Comparison of ENCODE assay signal across 10 mouse cellular contexts in the genomic region with DNA sequence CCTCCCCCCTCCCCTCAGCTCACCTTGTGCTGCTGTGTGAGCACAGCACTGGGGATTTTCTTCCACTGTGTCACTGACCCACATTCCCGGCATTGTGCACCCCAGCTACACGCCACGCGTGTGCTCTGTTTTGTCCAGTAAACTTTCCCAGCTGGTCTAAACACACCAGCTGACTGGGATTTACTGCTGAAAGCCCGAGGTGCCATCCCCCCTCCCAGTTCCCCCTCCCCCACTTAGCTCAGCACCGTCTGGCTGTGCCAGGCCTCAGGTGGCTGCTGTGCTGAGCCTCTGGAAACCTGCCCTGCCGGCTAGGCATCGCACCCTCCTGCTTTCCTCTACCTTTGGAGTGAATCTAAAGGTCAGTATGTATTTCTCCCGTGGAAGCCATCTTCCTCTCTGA. TPM values are rescaled to one million over a fixed set of nuclear protein-coding genes. Genes with fewer than 3 reads are reported as not detected.
DNase-seq lines count a peak whose midpoint lies in the region; ATAC-seq lines count a peak whose summit lies in the region.
"Had no signal": no experiment of that assay in that cellular context is flagged by ENCODE, and none has a peak within 500 bp of the region (broad histone marks: within the 10 kb centered on the region; RNA-seq: fewer than 3 reads in every experiment).

No protein-coding gene starts in this region.

- 28% methylated on average over 9 of the region's 9 CpGs for WGBS in forebrain, embryonic 13.5 days
- WGBS in forebrain, embryonic 15.5 days = 15% methylated on average over 9 of the region's 9 CpGs
- WGBS in limb, embryonic 11.5 days = 21% methylated on average over 9 of the region's 9 CpGs

- H3K9me3 ChIP-seq in forebrain, embryonic 13.5 days (replicated peaks) = no peaks in the 10 kb centered on the region
- no peaks in the 10 kb centered on the region for H3K9me3 ChIP-seq in forebrain, embryonic 15.5 days
- H3K9me3 ChIP-seq in limb, embryonic 11.5 days (ENCODE audit: control insufficient read depth, low read length) = no peaks in the 10 kb centered on the region

- 0 out of 2 replicates have a peak, but pooled peaks have one; percentile 24 for ATAC-seq in forebrain, embryonic 13.5 days
- ATAC-seq in forebrain, embryonic 15.5 days (replicated peaks) = no peak
- ATAC-seq in limb, embryonic 11.5 days (ENCODE audit: insufficient number of reproducible peaks, low FRiP score, low TSS enrichment, low read depth) = no peak
- no peak for ATAC-seq in megakaryocyte-erythroid progenitor cell, adult 5-6 weeks (replicated peaks; ENCODE audit: low FRiP score, low TSS enrichment, poor library complexity, severe bottlenecking)

- 0 out of 2 replicates have a peak, but pooled peaks cover 4% of the 10 kb centered on the region for H3K4me1 ChIP-seq in forebrain, embryonic 13.5 days
- peaks cover 4% of the 10 kb centered on the region; the same call in 1 of the 2 replicates for H3K4me1 ChIP-seq in forebrain, embryonic 15.5 days
- H3K4me1 ChIP-seq in limb, embryonic 11.5 days (ENCODE audit: control insufficient read depth, insufficient read depth, low read length) = no peaks in the 10 kb centered on the region

- DNase-seq in urinary bladder, postnatal 14 days (ENCODE audit: low spot score) = peak; percentile 24
- DNase-seq in urinary bladder, adult 2 months (ENCODE audit: low spot score) = no peak
- DNase-seq in limb, embryonic 11.5 days (ENCODE audit: low spot score) = peak; percentile 33
- DNase-seq in adrenal gland, adult 18-20 months (ENCODE audit: low spot score in 2 of 2) = no peak
- no peak for DNase-seq in gastrocnemius, postnatal 25 days
- DNase-seq: heart, adult 2 months had no signal

- no peak overlapping the region for H3K9ac ChIP-seq in forebrain, embryonic 13.5 days
- no peak overlapping the region for H3K9ac ChIP-seq in forebrain, embryonic 15.5 days (replicated peaks)
- H3K9ac ChIP-seq in limb, embryonic 11.5 days (ENCODE audit: low read length) = no peak overlapping the region

- no peaks in the 10 kb centered on the region for H3K27me3 ChIP-seq in forebrain, embryonic 13.5 days
- H3K27me3 ChIP-seq in forebrain, embryonic 15.5 days = no peaks in the 10 kb centered on the region
- no peaks in the 10 kb centered on the region for H3K27me3 ChIP-seq in limb, embryonic 11.5 days (ENCODE audit: control insufficient read depth, insufficient read depth, low read length)

- no peak overlapping the region for H3K4me2 ChIP-seq in forebrain, embryonic 13.5 days
- no peak overlapping the region for H3K4me2 ChIP-seq in forebrain, embryonic 15.5 days (replicated peaks)
- H3K4me2 ChIP-seq in limb, embryonic 11.5 days (ENCODE audit: low read depth, severe bottlenecking) = no peak overlapping the region

- no peak overlapping the region for H3K4me3 ChIP-seq in forebrain, embryonic 13.5 days
- H3K4me3 ChIP-seq in forebrain, embryonic 15.5 days = no peak overlapping the region
- no peak overlapping the region for H3K4me3 ChIP-seq in limb, embryonic 11.5 days (ENCODE audit: low read depth, low read length)
- H3K4me3 ChIP-seq: heart, adult 2 months had no signal

- H3K27ac ChIP-seq in forebrain, embryonic 13.5 days = no peak overlapping the region
- H3K27ac ChIP-seq in forebrain, embryonic 15.5 days (replicated peaks) = no peak overlapping the region
- no peak overlapping the region for H3K27ac ChIP-seq in limb, embryonic 11.5 days (replicated peaks; ENCODE audit: low read depth, low read length)
- H3K27ac ChIP-seq: heart, adult 2 months had no signal

- peaks cover 19% of the 10 kb centered on the region for H3K36me3 ChIP-seq in forebrain, embryonic 13.5 days (ENCODE audit: poor library complexity, severe bottlenecking)
- peaks cover 8% of the 10 kb centered on the region; the same call in 1 of the 2 replicates for H3K36me3 ChIP-seq in forebrain, embryonic 15.5 days
- 0 out of 2 replicates have a peak, but pooled peaks cover 5% of the 10 kb centered on the region for H3K36me3 ChIP-seq in limb, embryonic 11.5 days (ENCODE audit: control insufficient read depth, insufficient read depth, low read length)

RNA-seq across cellular contexts. Expression of gene Ccz1, which starts 33.8 kb away (rescaled TPM):
- polyA plus RNA-seq in forebrain, embryonic 13.5 days (2015; fragmentation: Nextera tagmentation; extraction: Ambion mirVana) = 98.5 and 99.6 TPM in 2 replicates
- 90.9 and 94.3 TPM in 2 replicates for polyA plus RNA-seq in forebrain, embryonic 15.5 days (2015; fragmentation: Nextera tagmentation; extraction: Ambion mirVana)
- polyA plus RNA-seq in urinary bladder, adult 2 months (2012; rRNA removed) = 38.6 and 40.0 TPM in 2 replicates
- polyA plus RNA-seq in limb, embryonic 11.5 days (2014; fragmentation: Nextera tagmentation; extraction: Ambion mirVana) = 110 and 113 TPM in 2 replicates
- 72.5 and 74.1 TPM in 2 replicates for total RNA-seq in megakaryocyte-erythroid progenitor cell, adult 5-6 weeks (2014; fragmentation: Nextera tagmentation)
- total RNA-seq in megakaryocyte-erythroid progenitor cell, adult 5-6 weeks (2017) = 91.1 and 98.6 TPM in 2 replicates
- total RNA-seq in adrenal gland, adult 18-20 months (2021) = 10 to 100 TPM; 43.1 to 51.8 TPM
- total RNA-seq in gastrocnemius, postnatal 25 days (2021) = 10 to 100 TPM; 33.5 to 38.0 TPM

RNA-seq across cellular contexts. Expression of gene Ocm, which starts 45.6 kb away (rescaled TPM):
- polyA plus RNA-seq in forebrain, embryonic 13.5 days (2015; fragmentation: Nextera tagmentation; extraction: Ambion mirVana) = not detected in 2 replicates
- not detected in 2 replicates for polyA plus RNA-seq in forebrain, embryonic 15.5 days (2015; fragmentation: Nextera tagmentation; extraction: Ambion mirVana)
- not detected in 2 replicates for polyA plus RNA-seq in urinary bladder, adult 2 months (2012; rRNA removed)
- polyA plus RNA-seq in limb, embryonic 11.5 days (2014; fragmentation: Nextera tagmentation; extraction: Ambion mirVana) = not detected in 2 replicates
- not detected in 2 replicates for total RNA-seq in megakaryocyte-erythroid progenitor cell, adult 5-6 weeks (2014; fragmentation: Nextera tagmentation)
- not detected in 2 replicates for total RNA-seq in megakaryocyte-erythroid progenitor cell, adult 5-6 weeks (2017)
- not detected for total RNA-seq in adrenal gland, adult 18-20 months (2021)
- total RNA-seq in gastrocnemius, postnatal 25 days (2021) = not detected
- total RNA-seq: heart, adult 2 months had no signal
- polyA plus RNA-seq: C2C12; heart, adult 2 months had no signal

RNA-seq across cellular contexts. Expression of gene Rsph10b, which starts 48.0 kb away (rescaled TPM):
- polyA plus RNA-seq in forebrain, embryonic 13.5 days (2015; fragmentation: Nextera tagmentation; extraction: Ambion mirVana) = 1.5 and 2.1 TPM in 2 replicates
- 1.9 and 2.1 TPM in 2 replicates for polyA plus RNA-seq in forebrain, embryonic 15.5 days (2015; fragmentation: Nextera tagmentation; extraction: Ambion mirVana)
- polyA plus RNA-seq in urinary bladder, adult 2 months (2012; rRNA removed) = 2.6 and 2.8 TPM in 2 replicates
- polyA plus RNA-seq in limb, embryonic 11.5 days (2014; fragmentation: Nextera tagmentation; extraction: Ambion mirVana) = 0.68 and 0.73 TPM in 2 replicates
- 0.98 and 1.8 TPM in 2 replicates for total RNA-seq in megakaryocyte-erythroid progenitor cell, adult 5-6 weeks (2014; fragmentation: Nextera tagmentation)
- not detected in 2 replicates for total RNA-seq in megakaryocyte-erythroid progenitor cell, adult 5-6 weeks (2017)
- 1 to 10 TPM in 1 of 2 experiments, under 1 TPM in 1; 0.74 to 6.5 TPM for total RNA-seq in adrenal gland, adult 18-20 months (2021)
- total RNA-seq in gastrocnemius, postnatal 25 days (2021) = 1 to 10 TPM in 1 of 2 experiments, under 1 TPM in 1; 0.41 to 1.2 TPM
- polyA plus RNA-seq: C2C12 had no signal

RNA-seq across cellular contexts. Expression of gene Gm42421, which starts 52.9 kb away (rescaled TPM):
- 1.5 TPM in 2 replicates for polyA plus RNA-seq in forebrain, embryonic 13.5 days (2015; fragmentation: Nextera tagmentation; extraction: Ambion mirVana)
- 1.5 and 2.2 TPM in 2 replicates for polyA plus RNA-seq in forebrain, embryonic 15.5 days (2015; fragmentation: Nextera tagmentation; extraction: Ambion mirVana)
- polyA plus RNA-seq in urinary bladder, adult 2 months (2012; rRNA removed) = 1.2 TPM in 2 replicates
- polyA plus RNA-seq in limb, embryonic 11.5 days (2014; fragmentation: Nextera tagmentation; extraction: Ambion mirVana) = 0.69 and 0.87 TPM in 2 replicates
- not detected in 2 replicates for total RNA-seq in megakaryocyte-erythroid progenitor cell, adult 5-6 weeks (2014; fragmentation: Nextera tagmentation)
- not detected in 2 replicates for total RNA-seq in megakaryocyte-erythroid progenitor cell, adult 5-6 weeks (2017)
- not detected for total RNA-seq in adrenal gland, adult 18-20 months (2021)
- total RNA-seq in gastrocnemius, postnatal 25 days (2021) = not detected
- total RNA-seq: heart, adult 2 months had no signal

Comparison
In these comparisons a context has a peak if more than half of its experiments do, and no peak if none do; other contexts are left out.
1. DNase-seq: peak in urinary bladder, postnatal 14 days (single experiment) and limb, embryonic 11.5 days (single experiment); none in urinary bladder, adult 2 months (single experiment), adrenal gland, adult 18-20 months (0 of 2) and gastrocnemius, postnatal 25 days (single experiment).